Mouse (Mus musculus) liver, embryonic 13.5 days (tissue): Measurements from ENCODE around the gene Gtf3c4. TPM values are rescaled to one million over a fixed set of nuclear protein-coding genes. Genes with fewer than 3 reads are reported as not detected.

ENCODE experiments used
- ATAC-seq: fragments of 200-750 bp; cut with Nextera tagmentation; 2 replicates; pipeline ENCODE4 v1.8.0; 2017; ENCODE audit warnings: low read depth, mild to moderate bottlenecking, moderate number of reproducible peaks, moderate library complexity
- DNase-seq: peaks from one replicate; pipeline ENCODE4 v3.0.0; 2022
- H3K27ac ChIP-seq: fragments of 300-500 bp; sonication (generic); 2 replicates; pipeline ENCODE4 v1.5.1; 2015; ENCODE audit warnings: moderate library complexity, mild to moderate bottlenecking, inconsistent platforms
- H3K27me3 ChIP-seq: fragments of 300-500 bp; sonication (generic); 2 replicates; pipeline ENCODE4 v1.6.1; 2015; ENCODE audit warnings: mild to moderate bottlenecking, inconsistent platforms
- H3K36me3 ChIP-seq: fragments of 300-500 bp; sonication (generic); 2 replicates; pipeline ENCODE4 v1.6.1; 2015; ENCODE audit warnings: mild to moderate bottlenecking, inconsistent platforms
- H3K4me1 ChIP-seq: fragments of 300-500 bp; sonication (generic); replicated peaks from 2 replicates; pipeline ENCODE4 v1.6.1; 2015; ENCODE audit warnings: inconsistent platforms
- H3K4me2 ChIP-seq: fragments of 300-500 bp; sonication (generic); 2 replicates; pipeline ENCODE4 v1.6.1; 2015; ENCODE audit warnings: inconsistent platforms, mild to moderate bottlenecking, moderate library complexity
- H3K4me3 ChIP-seq: fragments of 300-500 bp; sonication (generic); replicated peaks from 2 replicates; pipeline ENCODE4 v1.5.1; 2015; ENCODE audit warnings: mild to moderate bottlenecking, inconsistent platforms
- H3K9ac ChIP-seq: fragments of 300-500 bp; sonication (generic); 2 replicates; pipeline ENCODE4 v1.6.1; 2015; ENCODE audit warnings: mild to moderate bottlenecking, inconsistent platforms
- H3K9me3 ChIP-seq: fragments of 300-500 bp; sonication (generic); replicated peaks from 2 replicates; pipeline ENCODE4 v1.6.1; 2016; ENCODE audit warnings: inconsistent platforms
- WGBS: fragments of 180-500 bp; shearing (Covaris S2); methylation state at CpG from one replicate; pipeline ENCODE4 v1.1.7; 2015; ENCODE audit not compliant: insufficient replicate concordance; 5-methylcytosine and 5-hydroxymethylcytosine counted together
- polyA plus RNA-seq: library from polyadenylated mRNA; unstranded; fragments of >200 nt; fragmentation: Nextera tagmentation; extraction: Ambion mirVana; gene quantifications from 2 replicates; pipeline ENCODE4 v1.2.1, GENCODE M21; 2015

The Gtf3c4 gene
- polyA plus RNA-seq, 1 experiment from 2014 or later = 4.9 TPM

GRCm38 (mm10) chr2:28798390-28798789 lies 41.8 kb downstream of the Gtf3c4 start:
- no peak overlapping the region for H3K4me3 ChIP-seq
- no peaks in the 10 kb centered on the region for H3K36me3 ChIP-seq
- H3K9me3 ChIP-seq = no peaks in the 10 kb centered on the region
- H3K27ac ChIP-seq = no peak overlapping the region
- DNase-seq (no peak), ATAC-seq (no peak)
- no peak overlapping the region for H3K4me2 ChIP-seq
- 0 out of 2 replicates have a peak, but pooled peaks cover 3% of the 10 kb centered on the region for H3K4me1 ChIP-seq
- H3K9ac ChIP-seq = no peak overlapping the region
- 26% methylated on average over 3 of the region's 3 CpGs for WGBS
- no peaks in the 10 kb centered on the region for H3K27me3 ChIP-seq

- Histone ChIP-seq H3K4me2 (no peak overlapping the region), H3K27me3 (no peaks in the 10 kb centered on the region), H3K9me3 (no peaks in the 10 kb centered on the region), H3K4me1 (0 out of 2 replicates have a peak, but pooled peaks cover 4% of the 10 kb centered on the region), H3K9ac (no peak overlapping the region), H3K36me3 (no peaks in the 10 kb centered on the region), H3K27ac (no peak overlapping the region), H3K4me3 (no peak overlapping the region)
- WGBS = 61% methylated on average over 18 of the region's 18 CpGs
- no peak for DNase-seq
- ATAC-seq = no peak
Observed at GRCm38 (mm10) chr2:28797490-28798106, 42.6 kb downstream of the Gtf3c4 start.

- no peak overlapping the region for H3K27ac ChIP-seq
- H3K9me3 ChIP-seq = no peaks in the 10 kb centered on the region
- WGBS = 21% methylated on average over 8 of the region's 8 CpGs
- H3K4me3 ChIP-seq = no peak overlapping the region
- H3K4me1 ChIP-seq = 0 out of 2 replicates have a peak, but pooled peaks cover 7% of the 10 kb centered on the region
- H3K4me2 ChIP-seq = no peak overlapping the region
- ATAC-seq = no peak
- H3K9ac ChIP-seq = no peak overlapping the region
- no peak for DNase-seq
- no peaks in the 10 kb centered on the region for H3K36me3 ChIP-seq
- no peaks in the 10 kb centered on the region for H3K27me3 ChIP-seq
Observed at GRCm38 (mm10) chr2:28796298-28796697, 43.9 kb downstream of the Gtf3c4 start.

GRCm38 (mm10) chr2:28794623-28795022 lies 45.5 kb downstream of the Gtf3c4 start:
- no peaks in the 10 kb centered on the region for H3K36me3 ChIP-seq
- no peaks in the 10 kb centered on the region for H3K9me3 ChIP-seq
- H3K9ac ChIP-seq = no peak overlapping the region
- H3K4me3 ChIP-seq = no peak overlapping the region
- ATAC-seq (no peak), DNase-seq (no peak)
- no peak overlapping the region for H3K4me2 ChIP-seq
- 0 out of 2 replicates have a peak, but pooled peaks cover 7% of the 10 kb centered on the region for H3K4me1 ChIP-seq
- 63% methylated on average over 5 of the region's 5 CpGs for WGBS
- no peak overlapping the region for H3K27ac ChIP-seq
- no peaks in the 10 kb centered on the region for H3K27me3 ChIP-seq

- Histone ChIP-seq H3K4me3 (no peak overlapping the region), H3K4me2 (no peak overlapping the region), H3K36me3 (no peaks in the 10 kb centered on the region), H3K27me3 (no peaks in the 10 kb centered on the region), H3K27ac (0 out of 2 replicates have a peak overlapping the region, but pooled peaks have one; percentile 6), H3K9ac (no peak overlapping the region), H3K4me1 (0 out of 2 replicates have a peak, but pooled peaks cover 7% of the 10 kb centered on the region), H3K9me3 (no peaks in the 10 kb centered on the region)
- WGBS = 29% methylated on average over 5 of the region's 6 CpGs
- DNase-seq (no peak), ATAC-seq (no peak)
Observed at GRCm38 (mm10) chr2:28792931-28793610, 47.1 kb downstream of the Gtf3c4 start.

GRCm38 (mm10) chr2:28787067-28787619 lies 53.0 kb downstream of the Gtf3c4 start:
- H3K4me1 ChIP-seq = 0 out of 2 replicates have a peak, but pooled peaks cover 2% of the 10 kb centered on the region
- H3K9me3 ChIP-seq = no peaks in the 10 kb centered on the region
- no peaks in the 10 kb centered on the region for H3K36me3 ChIP-seq
- H3K27me3 ChIP-seq = no peaks in the 10 kb centered on the region
- DNase-seq = no peak
- 73% methylated on average over 6 of the region's 6 CpGs for WGBS
- H3K9ac ChIP-seq = no peak overlapping the region
- no peak overlapping the region for H3K4me2 ChIP-seq
- H3K27ac ChIP-seq = no peak overlapping the region
- no peak overlapping the region for H3K4me3 ChIP-seq
- no peak for ATAC-seq

GRCm38 (mm10) chr2:28786355-28787066 lies 53.6 kb downstream of the Gtf3c4 start:
- Histone ChIP-seq H3K36me3 (no peaks in the 10 kb centered on the region), H3K4me3 (no peak overlapping the region), H3K27me3 (no peaks in the 10 kb centered on the region), H3K9ac (no peak overlapping the region), H3K27ac (no peak overlapping the region), H3K4me2 (no peak overlapping the region), H3K4me1 (no peaks in the 10 kb centered on the region), H3K9me3 (no peaks in the 10 kb centered on the region)
- no peak for ATAC-seq
- 60% methylated on average over 16 of the region's 16 CpGs for WGBS
- no peak for DNase-seq

GRCm38 (mm10) chr2:28781310-28781709 lies 58.9 kb downstream of the Gtf3c4 start:
- Histone ChIP-seq H3K9me3 (no peaks in the 10 kb centered on the region), H3K4me2 (no peak overlapping the region), H3K4me3 (no peak overlapping the region), H3K27me3 (no peaks in the 10 kb centered on the region), H3K9ac (no peak overlapping the region), H3K36me3 (no peaks in the 10 kb centered on the region), H3K27ac (no peak overlapping the region), H3K4me1 (no peaks in the 10 kb centered on the region)
- no peak for DNase-seq
- 77% methylated on average over 4 of the region's 4 CpGs for WGBS
- ATAC-seq = no peak

- Histone ChIP-seq H3K4me2 (no peak overlapping the region), H3K36me3 (no peaks in the 10 kb centered on the region), H3K27me3 (no peaks in the 10 kb centered on the region), H3K4me1 (no peaks in the 10 kb centered on the region), H3K9ac (no peak overlapping the region), H3K27ac (no peak overlapping the region), H3K4me3 (no peak overlapping the region), H3K9me3 (no peaks in the 10 kb centered on the region)
- WGBS = 67% methylated on average over 16 of the region's 16 CpGs
- DNase-seq = no peak
- ATAC-seq = no peak
Observed at GRCm38 (mm10) chr2:28780001-28780782, 60.0 kb downstream of the Gtf3c4 start.

- H3K9ac ChIP-seq = no peak overlapping the region
- H3K36me3 ChIP-seq = no peaks in the 10 kb centered on the region
- H3K27me3 ChIP-seq = no peaks in the 10 kb centered on the region; the same call in 1 of the 2 replicates
- H3K27ac ChIP-seq = no peak overlapping the region
- DNase-seq = no peak
- H3K4me1 ChIP-seq = no peaks in the 10 kb centered on the region
- no peak overlapping the region for H3K4me2 ChIP-seq
- no peak overlapping the region for H3K4me3 ChIP-seq
- ATAC-seq = no peak
- WGBS = 36% methylated on average over 2 of the region's 2 CpGs
- H3K9me3 ChIP-seq = no peaks in the 10 kb centered on the region
Observed at GRCm38 (mm10) chr2:28776728-28777127, 63.4 kb downstream of the Gtf3c4 start.

GRCm38 (mm10) chr2:28774073-28774472 lies 66.1 kb downstream of the Gtf3c4 start:
- Histone ChIP-seq H3K36me3 (no peaks in the 10 kb centered on the region), H3K4me2 (no peak overlapping the region), H3K27ac (no peak overlapping the region), H3K9me3 (no peaks in the 10 kb centered on the region), H3K27me3 (peaks cover 6% of the 10 kb centered on the region), H3K9ac (no peak overlapping the region), H3K4me1 (no peaks in the 10 kb centered on the region), H3K4me3 (no peak overlapping the region)
- DNase-seq (no peak), ATAC-seq (no peak)
- WGBS = 51% methylated on average over 8 of the region's 8 CpGs
